Mouse (Mus musculus): Measurements from ENCODE around the gene Kif11.

Kif11 gene

DNA sequence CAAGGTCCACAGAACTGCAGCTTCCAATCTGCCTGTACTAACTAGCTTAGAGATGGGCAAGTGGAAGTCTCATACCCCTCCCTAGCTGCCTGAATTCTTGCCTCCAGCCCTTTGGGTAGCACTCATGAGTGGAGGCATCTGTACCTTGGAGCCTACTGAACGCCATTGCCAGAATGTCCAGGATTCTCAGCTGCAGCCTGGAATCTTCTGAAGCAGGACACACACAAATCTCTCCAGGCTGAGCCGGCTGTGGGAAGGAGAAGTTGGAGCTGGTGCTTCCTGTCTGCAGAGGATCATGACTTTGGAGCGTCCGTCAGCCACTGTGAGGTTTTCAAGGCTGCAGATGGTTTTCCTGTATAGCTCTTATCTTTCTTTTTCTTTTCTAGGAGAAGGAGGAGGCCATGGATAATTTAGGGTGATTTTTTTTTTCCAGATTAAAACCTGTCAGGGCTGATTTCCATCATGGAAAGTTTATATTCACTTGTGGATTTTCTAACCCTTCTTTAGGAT, 67.5 kb downstream of the Kif11 start:
- DNase-seq (ENCODE audit: low spot score) = no peak

DNA sequence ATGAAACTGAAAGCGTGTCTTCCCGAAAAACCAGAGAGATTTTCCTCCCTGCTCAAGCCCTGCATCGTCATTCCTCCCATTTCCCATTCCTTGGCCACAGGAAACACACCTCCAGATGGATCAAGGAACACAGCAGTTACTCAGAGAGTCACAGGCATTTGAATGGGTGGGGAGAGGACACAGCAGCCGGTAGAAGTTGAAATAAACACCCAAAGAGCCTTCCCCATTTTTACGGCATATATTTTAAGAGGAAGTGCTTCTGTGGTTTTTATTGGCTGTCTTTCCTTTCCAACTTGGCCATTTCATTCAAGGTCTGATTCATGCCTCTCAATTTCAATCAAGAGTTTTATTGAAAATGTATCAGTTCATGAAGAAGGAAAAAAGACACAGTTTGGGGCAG, 72.0 kb downstream of the Kif11 start:
- no peak for DNase-seq (ENCODE audit: low spot score)

DNA sequence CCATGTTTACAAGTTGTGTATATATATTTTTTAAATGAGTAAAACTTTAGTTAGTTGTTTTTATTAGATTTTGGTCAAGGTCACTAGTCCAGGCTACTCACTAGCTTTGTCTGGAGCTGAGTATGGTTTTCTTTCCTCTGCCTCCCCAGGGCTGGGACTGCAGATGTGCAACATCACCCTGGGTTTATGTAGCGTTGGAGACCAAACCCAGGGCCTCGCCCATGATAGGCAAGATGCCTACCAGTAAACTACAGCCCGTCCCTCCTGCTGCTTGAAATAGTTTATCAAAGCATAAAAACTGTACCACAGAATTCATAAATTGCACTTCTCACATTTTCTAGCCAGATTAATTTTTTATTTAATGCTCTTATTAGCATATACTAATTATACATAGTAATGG, 73.0 kb downstream of the Kif11 start:
- no peak for DNase-seq (ENCODE audit: low spot score)

DNA sequence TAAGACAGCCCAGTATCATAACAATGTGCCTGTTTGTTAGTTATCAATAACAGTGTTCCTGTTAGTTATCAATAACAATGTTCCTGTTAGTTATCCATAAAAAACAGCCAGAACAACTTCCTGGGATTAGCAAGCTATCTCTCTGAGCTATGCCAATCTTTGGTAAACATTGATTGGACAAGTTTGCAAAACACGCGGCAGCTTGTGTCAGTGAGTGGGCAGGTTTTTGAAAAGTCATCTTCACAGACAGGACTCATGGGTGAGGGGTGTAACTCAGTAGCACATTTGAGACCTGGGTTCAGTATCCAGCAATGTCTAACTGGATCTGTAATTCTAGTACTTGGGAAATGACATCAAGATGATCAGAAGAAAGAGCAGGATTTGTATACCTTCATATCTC, 79.3 kb downstream of the Kif11 start:
- DNase-seq (ENCODE audit: low spot score) = no peak

DNA sequence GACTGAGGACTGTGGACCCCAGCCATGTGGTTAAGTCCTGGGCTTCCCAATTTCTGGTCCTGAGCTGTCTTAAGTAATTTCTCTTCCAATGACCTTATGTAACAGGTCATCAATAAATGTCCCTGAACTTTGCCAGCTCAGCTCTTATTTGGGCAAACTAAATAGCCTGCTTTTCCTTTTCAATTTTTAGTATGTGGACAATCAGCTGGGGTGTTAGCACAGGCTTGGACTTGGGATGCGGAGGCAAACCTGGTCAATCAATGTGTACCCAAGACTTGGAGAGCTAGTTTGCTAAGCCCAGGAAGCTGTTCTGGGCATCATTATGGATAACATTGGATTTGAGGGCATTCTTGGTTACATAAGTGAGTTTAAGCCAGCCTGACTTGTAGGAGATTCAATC, 79.8 kb downstream of the Kif11 start:
- DNase-seq (ENCODE audit: low spot score) = no peak

DNA sequence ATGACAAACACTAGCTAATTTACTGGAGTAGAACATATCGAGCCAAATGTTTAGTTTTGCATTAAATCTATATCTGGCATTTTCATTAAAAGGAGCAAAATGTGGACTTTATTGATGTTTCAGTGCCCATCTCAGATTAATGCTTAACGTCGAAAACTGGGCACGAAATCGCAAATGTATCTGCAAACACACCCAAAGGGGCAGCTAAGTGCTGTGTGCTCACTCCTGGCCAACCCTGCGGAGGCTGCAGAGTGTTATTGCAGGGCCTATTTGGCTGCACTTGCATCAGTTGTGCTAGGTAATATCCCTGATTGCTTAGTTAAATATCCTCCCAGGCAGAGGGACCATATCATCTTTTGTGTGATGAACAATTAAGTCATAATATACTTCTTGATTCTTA, 81.8 kb downstream of the Kif11 start:
- no peak for DNase-seq (ENCODE audit: low spot score)

DNA sequence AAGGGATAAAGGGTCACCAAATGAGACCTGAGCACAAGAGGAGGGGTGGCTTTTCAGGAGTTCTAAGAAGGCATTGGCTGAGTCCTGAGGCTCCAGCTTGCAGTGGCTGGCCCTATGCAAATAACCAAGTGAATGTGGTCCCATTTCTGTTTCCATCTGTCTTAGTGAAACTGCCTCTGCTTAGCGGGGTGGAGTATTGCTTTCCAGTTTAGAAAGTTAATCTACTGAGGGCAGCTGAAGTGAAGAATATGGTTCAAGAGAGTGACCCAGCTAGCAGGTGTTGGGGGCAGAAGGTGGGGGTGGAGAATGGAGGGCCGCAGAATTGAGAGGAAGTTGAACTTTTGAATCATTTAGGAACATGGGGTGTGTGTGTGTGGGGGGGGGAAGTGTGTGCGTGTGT, 90.2 kb downstream of the Kif11 start:
- no peak for DNase-seq (ENCODE audit: low spot score)

DNA sequence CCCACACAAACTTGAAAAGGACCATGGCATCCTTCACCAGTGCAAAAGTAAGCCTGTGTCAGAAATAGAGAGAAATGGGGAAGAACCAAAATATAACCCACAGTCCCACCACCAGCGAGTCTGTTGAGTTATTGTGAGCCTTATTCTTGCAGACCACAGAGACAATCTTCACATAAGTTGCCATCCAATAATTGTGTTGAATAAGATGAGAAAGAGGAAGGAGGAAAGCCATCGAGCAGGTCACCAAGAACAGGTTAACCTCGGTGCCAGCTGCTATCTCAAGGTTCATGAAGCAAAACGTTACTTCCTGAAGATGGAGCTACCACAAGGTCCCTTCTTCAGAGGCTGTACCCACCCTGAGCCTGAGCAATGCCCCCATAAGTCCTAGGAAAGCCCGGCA, 90.8 kb downstream of the Kif11 start:
- no peak for DNase-seq (ENCODE audit: low spot score)

DNA sequence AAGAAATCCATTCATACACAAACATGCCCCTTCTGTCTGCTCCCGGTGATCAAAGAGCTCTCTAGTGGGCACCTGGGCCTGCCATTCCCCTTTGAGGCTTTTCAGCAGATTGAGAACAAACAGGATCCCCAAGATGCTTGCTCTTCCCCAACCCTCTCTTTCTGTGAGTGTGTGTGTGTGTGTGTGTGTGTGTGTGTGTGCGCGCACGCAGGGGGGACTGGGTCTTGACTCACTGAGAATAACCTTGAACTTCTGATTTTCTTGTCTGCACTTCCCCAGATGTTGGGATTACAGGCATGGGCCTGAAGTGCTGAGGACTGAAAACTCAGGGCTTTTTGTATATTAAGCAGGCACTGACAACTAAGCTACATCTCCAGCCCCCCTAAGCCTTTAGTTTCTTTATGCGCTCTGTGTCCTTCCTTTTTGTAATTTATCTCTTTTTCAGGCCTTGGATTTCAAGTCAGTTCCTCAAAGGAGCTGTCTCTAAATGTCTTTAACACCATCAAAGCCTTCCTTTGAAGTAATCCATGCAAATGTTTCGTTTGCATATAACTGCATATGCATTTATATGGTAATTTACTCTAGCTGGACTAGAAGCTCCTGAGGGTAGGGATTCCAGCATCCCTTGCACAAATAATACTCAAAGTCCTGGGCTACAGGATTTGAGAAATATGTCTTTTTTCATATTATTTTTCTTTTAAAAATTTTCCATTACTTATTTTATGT, 92.8 kb downstream of the Kif11 start:
- DNase-seq (ENCODE audit: low spot score) = no peak

Data from urinary bladder, postnatal 10 days (tissue).